Mouse (Mus musculus) heart, embryonic 11.5 days (tissue): Measurements from ENCODE around the gene Nos1ap. TPM values are rescaled to one million over a fixed set of nuclear protein-coding genes. Genes with fewer than 3 reads are reported as not detected.

Experiments used
- ATAC-seq: fragments of 200-750 bp; cut with Nextera tagmentation; replicated peaks from 2 replicates; pipeline ENCODE4 v1.8.0; 2017; ENCODE audit warnings: moderate library complexity; ENCODE audit not compliant: insufficient number of reproducible peaks, low FRiP score, low TSS enrichment
- H3K27ac ChIP-seq: fragments of 300-500 bp; sonication (generic); 2 replicates; pipeline ENCODE4 v1.5.1; 2014; ENCODE audit warnings: mild to moderate bottlenecking, low read depth, low read length
- H3K27me3 ChIP-seq: fragments of 300-500 bp; sonication (generic); 2 replicates; pipeline ENCODE4 v1.6.1; 2014; ENCODE audit warnings: mild to moderate bottlenecking, low read length, mixed read lengths; ENCODE audit not compliant: control insufficient read depth, insufficient read depth
- H3K36me3 ChIP-seq: fragments of 300-500 bp; sonication (generic); 2 replicates; pipeline ENCODE4 v1.6.1; 2014; ENCODE audit warnings: mild to moderate bottlenecking, low read length, moderate library complexity, mixed read lengths; ENCODE audit not compliant: control insufficient read depth, insufficient read depth
- H3K4me1 ChIP-seq: fragments of 300-500 bp; sonication (generic); 2 replicates; pipeline ENCODE4 v1.6.1; 2014; ENCODE audit warnings: low read length; ENCODE audit not compliant: control insufficient read depth, insufficient read depth
- H3K4me2 ChIP-seq: fragments of 300-500 bp; sonication (generic); 2 replicates; pipeline ENCODE4 v1.6.1; 2014; ENCODE audit warnings: mild to moderate bottlenecking, moderate library complexity
- H3K4me3 ChIP-seq: fragments of 300-500 bp; sonication (generic); 2 replicates; pipeline ENCODE4 v1.5.1; 2014; ENCODE audit warnings: low read depth, low read length
- H3K9ac ChIP-seq: fragments of 300-500 bp; sonication (generic); 2 replicates; pipeline ENCODE4 v1.6.1; 2014; ENCODE audit warnings: mild to moderate bottlenecking, low read depth, low read length, moderate library complexity
- H3K9me3 ChIP-seq: fragments of 300-500 bp; sonication (generic); replicated peaks from 2 replicates; pipeline ENCODE4 v1.6.1; 2016; ENCODE audit warnings: low read length; ENCODE audit not compliant: control insufficient read depth
- WGBS: fragments of 180-500 bp; shearing (Covaris S2); extraction: QIAGEN DNeasy Blood & Tissue Kit; methylation state at CpG from one replicate; pipeline ENCODE4 v1.1.7; 2014; ENCODE audit not compliant: insufficient replicate concordance; 5-methylcytosine and 5-hydroxymethylcytosine counted together
- polyA plus RNA-seq: library from polyadenylated mRNA; unstranded; fragments of >200 nt; fragmentation: Nextera tagmentation; extraction: Ambion mirVana; gene quantifications from 2 replicates; pipeline ENCODE4 v1.2.1, GENCODE M21; 2014

Nos1ap gene
- polyA plus RNA-seq, result 15.5 and 20.9 TPM in 2 replicates

DNA sequence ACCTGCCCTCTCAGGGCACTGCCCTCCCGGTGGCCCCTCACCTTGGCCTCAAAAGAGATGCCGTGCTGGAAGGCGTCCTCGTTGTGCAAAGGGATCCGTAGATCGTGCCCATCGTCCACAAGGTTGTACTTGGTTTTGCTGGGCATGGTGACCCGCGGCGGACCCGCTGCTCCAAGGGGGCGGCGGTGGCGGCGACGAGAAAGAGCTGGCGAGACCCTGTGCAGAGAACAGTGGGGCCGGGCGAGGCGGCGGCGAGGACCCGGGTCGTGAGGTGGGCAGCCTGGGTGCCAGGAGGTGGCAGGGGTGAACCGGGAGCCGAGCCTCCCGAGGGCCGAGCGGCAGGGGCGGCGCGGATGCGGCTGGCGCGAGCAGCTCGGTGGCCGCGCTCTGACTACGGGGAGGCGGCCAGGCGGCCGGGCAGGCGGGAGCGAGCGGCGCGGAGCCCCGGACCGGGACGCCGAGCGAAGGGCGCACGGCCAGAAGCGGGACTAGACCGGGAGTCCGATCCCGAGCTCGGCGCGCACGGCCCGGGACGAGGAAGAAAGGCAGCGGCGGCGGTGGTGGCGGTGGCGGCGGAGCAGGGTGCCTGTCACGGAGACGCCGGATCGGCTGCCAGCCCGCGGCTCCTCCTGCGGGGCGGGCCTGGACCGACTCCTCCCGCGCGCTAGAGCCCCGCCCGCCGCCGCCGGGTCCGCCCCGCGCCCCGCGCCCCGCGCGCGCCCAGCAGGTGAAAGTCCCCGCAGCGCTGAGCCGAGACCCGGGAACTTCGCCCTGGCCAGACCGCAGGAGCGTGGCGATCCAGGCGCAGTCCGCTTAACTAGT lies at the start of gene Nos1ap:
Nos1ap (minus strand) TSS at position 643 of the 822 bp plus-strand sequence.
- H3K9me3 ChIP-seq, result no peaks in the 10 kb centered on the region
- H3K27me3 ChIP-seq, result no peaks in the 10 kb centered on the region
- peaks cover 15% of the 10 kb centered on the region for H3K4me1 ChIP-seq
- H3K4me2 ChIP-seq, result peak within 1 kb of the TSS; percentile 95
- H3K36me3 ChIP-seq, result no peaks in the 10 kb centered on the region
- peak; percentile 92 for ATAC-seq
- H3K9ac ChIP-seq, result peak within 1 kb of the TSS; percentile 94
- peak within 1 kb of the TSS; percentile 96 for H3K4me3 ChIP-seq
- H3K27ac ChIP-seq, result peak within 1 kb of the TSS; percentile 73
- WGBS, result under 1% methylated on average over 87 of the region's 106 CpGs

DNA sequence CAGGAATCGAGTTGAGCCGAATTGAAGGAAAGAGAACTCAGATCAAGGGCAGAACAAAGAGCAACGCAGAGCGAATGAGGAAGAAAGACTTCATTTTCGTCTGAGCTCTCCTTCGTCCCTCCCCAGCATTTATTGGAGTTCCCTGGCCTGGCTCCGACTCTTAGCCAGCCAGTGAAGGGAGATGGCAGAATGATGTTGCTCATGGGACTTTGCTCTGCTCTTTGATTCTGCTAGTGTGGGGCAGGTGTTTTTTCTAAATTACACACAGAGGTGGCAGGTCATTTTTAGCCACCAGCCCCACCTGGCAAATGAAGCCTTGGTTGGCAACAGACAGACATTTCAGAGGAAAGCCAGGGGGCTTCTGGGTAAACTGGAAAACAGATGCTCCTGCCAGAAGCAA lies 49.3 kb upstream of the Nos1ap start:
- no peaks in the 10 kb centered on the region for H3K36me3 ChIP-seq
- H3K9me3 ChIP-seq, result no peaks in the 10 kb centered on the region
- no peak overlapping the region for H3K4me3 ChIP-seq
- no peak overlapping the region for H3K27ac ChIP-seq
- no peak overlapping the region for H3K4me2 ChIP-seq
- ATAC-seq, result no peak
- 79% methylated on average over 7 of the region's 7 CpGs for WGBS
- H3K27me3 ChIP-seq, result no peaks in the 10 kb centered on the region
- H3K4me1 ChIP-seq, result no peaks in the 10 kb centered on the region
- no peak overlapping the region for H3K9ac ChIP-seq

DNA sequence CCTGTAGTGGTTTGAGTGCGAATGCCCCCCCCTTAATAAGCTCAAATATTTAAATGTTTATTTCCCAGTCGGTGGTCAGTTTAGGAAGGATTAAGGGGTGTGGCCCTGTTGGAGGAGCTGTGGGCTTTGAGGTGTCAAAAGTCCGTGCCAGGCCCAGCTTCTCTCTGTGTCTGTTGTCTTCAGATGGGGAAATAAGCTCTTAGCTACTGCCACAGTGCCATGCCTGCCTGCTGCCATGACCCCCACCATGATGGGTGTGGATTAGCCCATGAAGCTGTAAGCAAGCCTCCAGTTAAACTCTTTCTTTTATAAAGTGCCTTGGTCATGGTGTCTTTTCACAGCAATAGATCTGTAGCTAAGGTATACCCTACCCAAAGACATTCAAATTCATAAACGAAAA lies 43.2 kb upstream of the Nos1ap start:
- H3K27ac ChIP-seq, result no peak overlapping the region
- H3K36me3 ChIP-seq, result no peaks in the 10 kb centered on the region
- H3K9ac ChIP-seq, result no peak overlapping the region
- WGBS, result 54% methylated on average over 4 of the region's 4 CpGs
- no peak overlapping the region for H3K4me3 ChIP-seq
- no peak overlapping the region for H3K4me2 ChIP-seq
- no peaks in the 10 kb centered on the region for H3K27me3 ChIP-seq
- ATAC-seq, result no peak
- no peaks in the 10 kb centered on the region for H3K4me1 ChIP-seq
- no peaks in the 10 kb centered on the region for H3K9me3 ChIP-seq

DNA sequence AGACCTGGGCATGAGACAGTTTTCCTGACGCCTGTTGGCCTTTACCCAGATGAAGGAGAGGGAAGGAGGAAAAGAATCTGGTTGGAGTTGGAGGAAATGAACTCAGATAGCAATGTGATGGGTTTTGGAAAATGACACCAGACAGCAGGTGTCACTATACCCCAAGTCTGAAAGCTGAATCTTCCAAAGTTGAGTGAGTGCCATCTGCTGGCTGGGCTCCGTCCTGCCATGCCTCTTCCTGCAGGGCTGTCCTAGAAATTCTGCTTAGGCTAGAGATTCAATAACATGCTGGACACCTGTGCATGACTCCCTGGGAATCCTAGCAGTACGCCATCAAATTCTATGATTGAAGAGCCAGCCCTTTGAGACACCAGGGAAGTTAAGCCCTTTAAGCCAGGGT lies 42.7 kb upstream of the Nos1ap start:
- H3K4me2 ChIP-seq, result no peak overlapping the region
- no peak overlapping the region for H3K9ac ChIP-seq
- H3K9me3 ChIP-seq, result no peaks in the 10 kb centered on the region
- ATAC-seq, result no peak
- H3K4me1 ChIP-seq, result no peaks in the 10 kb centered on the region
- H3K27me3 ChIP-seq, result no peaks in the 10 kb centered on the region
- H3K27ac ChIP-seq, result no peak overlapping the region
- H3K36me3 ChIP-seq, result no peaks in the 10 kb centered on the region
- 13% methylated on average over 3 of the region's 3 CpGs for WGBS
- H3K4me3 ChIP-seq, result no peak overlapping the region

DNA sequence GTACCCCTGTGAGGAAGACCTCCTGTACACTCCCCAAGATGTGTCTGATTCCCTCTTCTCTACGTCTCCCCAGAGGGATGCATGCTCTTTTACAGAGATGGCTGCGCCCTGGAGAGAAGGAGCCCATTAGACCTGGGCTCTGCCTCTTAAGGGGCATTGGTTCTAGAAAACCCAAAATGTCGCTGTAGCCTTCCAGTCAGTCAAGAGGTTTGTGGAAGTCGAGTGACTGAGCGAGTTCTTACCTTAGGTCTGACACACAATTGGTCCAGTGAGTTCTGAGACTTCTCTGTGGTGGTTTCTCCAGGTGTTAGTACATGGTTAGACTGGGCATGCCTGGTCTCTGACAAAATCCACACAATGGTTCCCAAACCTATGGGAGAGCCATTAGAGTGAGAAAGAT lies 41.9 kb upstream of the Nos1ap start:
- Histone ChIP-seq H3K36me3 (no peaks in the 10 kb centered on the region), H3K4me2 (no peak overlapping the region), H3K9ac (no peak overlapping the region), H3K4me3 (no peak overlapping the region), H3K4me1 (no peaks in the 10 kb centered on the region), H3K27ac (no peak overlapping the region), H3K27me3 (no peaks in the 10 kb centered on the region), H3K9me3 (no peaks in the 10 kb centered on the region)
- WGBS, result 86% methylated on average over 5 of the region's 5 CpGs
- no peak for ATAC-seq

DNA sequence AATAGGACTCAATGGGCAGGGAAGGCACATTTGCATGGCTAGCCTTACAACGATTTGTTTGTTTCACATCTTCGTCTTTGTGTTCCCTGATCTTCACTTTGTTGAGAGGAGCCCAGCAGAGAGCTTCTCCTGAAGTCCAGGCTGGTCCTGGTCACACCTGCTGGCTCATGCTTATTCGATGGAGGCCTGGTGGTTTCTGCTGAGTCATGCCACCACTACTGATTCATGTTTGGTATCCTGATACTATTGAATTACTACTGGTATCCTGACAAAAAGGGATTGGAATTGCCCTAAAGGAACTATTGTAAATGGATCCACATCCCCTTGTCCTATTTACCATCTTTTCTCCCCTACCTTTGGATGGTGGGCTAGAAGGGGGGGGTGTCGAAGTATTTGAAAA lies 40.8 kb upstream of the Nos1ap start:
- Histone ChIP-seq H3K4me2 (no peak overlapping the region), H3K27ac (no peak overlapping the region), H3K27me3 (no peaks in the 10 kb centered on the region), H3K9ac (no peak overlapping the region), H3K4me1 (no peaks in the 10 kb centered on the region), H3K4me3 (no peak overlapping the region), H3K36me3 (no peaks in the 10 kb centered on the region), H3K9me3 (no peaks in the 10 kb centered on the region)
- WGBS, result 80% methylated on average over 4 of the region's 4 CpGs
- no peak for ATAC-seq

DNA sequence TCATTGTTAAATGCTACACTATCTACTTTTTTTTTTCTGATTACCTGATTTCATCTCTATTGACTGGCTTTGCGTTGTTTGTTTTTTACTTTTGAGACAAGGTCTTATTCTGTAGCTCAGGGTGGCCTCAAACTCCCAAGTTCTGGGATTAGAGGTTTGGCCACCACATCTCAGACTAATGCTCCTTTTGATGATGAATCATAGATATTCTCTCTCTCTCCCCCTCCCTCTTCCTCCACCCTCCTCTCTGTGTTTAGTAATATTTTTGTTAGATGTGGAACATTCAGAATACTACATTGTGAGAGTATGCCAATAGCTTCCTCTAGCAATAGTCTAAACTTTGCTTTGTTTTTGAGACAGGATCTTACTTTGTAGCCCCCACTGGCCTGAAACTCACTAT lies 33.8 kb upstream of the Nos1ap start:
- Histone ChIP-seq H3K4me2 (no peak overlapping the region), H3K27me3 (no peaks in the 10 kb centered on the region), H3K36me3 (no peaks in the 10 kb centered on the region), H3K4me1 (no peaks in the 10 kb centered on the region), H3K9me3 (peaks cover 6% of the 10 kb centered on the region; the same call in 1 of the 2 replicates), H3K27ac (peak overlapping the region; percentile 84), H3K9ac (no peak overlapping the region), H3K4me3 (no peak overlapping the region)
- 0 out of 2 replicates have a peak, but pooled peaks have one; percentile 11 for ATAC-seq
- WGBS, result 79% methylated on average over 1 of the region's 1 CpGs

DNA sequence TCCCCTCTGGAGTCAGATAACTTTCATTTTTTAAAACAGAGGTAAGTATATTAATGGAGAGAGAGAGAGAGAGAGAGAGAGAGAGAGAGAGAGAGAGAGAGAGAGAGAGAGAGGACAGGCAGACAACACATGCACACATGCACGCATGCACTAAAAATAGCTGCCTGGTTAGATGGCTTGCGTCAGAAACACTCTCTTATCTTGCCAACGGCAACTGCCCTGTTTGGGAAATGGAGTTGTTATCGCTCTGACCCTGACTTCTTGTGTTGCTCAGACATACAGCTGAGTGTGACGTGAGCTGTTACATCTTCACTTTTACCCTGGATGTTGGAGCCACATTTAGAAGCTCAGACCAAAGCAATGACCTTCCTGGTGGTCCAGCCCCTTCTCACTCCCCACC lies 33.3 kb upstream of the Nos1ap start:
- WGBS, result 4% methylated on average over 5 of the region's 5 CpGs
- peaks cover 6% of the 10 kb centered on the region; the same call in 1 of the 2 replicates for H3K9me3 ChIP-seq
- H3K36me3 ChIP-seq, result no peaks in the 10 kb centered on the region
- H3K27me3 ChIP-seq, result no peaks in the 10 kb centered on the region
- H3K4me3 ChIP-seq, result no peak overlapping the region
- ATAC-seq, result peak; percentile 97
- peak overlapping the region; percentile 84 for H3K27ac ChIP-seq
- no peaks in the 10 kb centered on the region for H3K4me1 ChIP-seq
- no peak overlapping the region for H3K9ac ChIP-seq
- no peak overlapping the region for H3K4me2 ChIP-seq
